Mouse (Mus musculus): ENCODE data around the gene Hoxa3.

DNA sequence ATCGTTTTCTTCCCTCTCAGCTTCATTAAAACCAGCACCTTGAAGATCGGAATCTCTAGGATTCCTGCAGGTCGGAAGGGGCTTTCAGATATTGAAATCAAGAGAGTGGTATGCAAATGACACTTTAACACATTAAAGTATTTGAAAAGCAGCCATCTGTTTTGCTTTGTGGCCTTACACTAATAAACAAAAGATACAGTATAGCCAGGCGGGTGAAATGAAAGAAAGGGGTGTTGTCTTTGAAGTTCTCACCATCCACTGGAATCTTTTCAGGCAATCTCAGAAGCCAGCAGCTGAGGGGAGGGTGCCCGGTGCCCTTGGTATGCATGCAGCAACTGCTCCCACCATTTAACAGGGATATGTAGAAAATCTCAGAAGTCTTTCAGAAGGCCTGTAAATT lies 59.1 kb downstream of the Hoxa3 start:
- TF ChIP-seq POLR2A (IDR thresholded peaks at IDR 0.05; ENCODE audit: borderline replicate concordance, extremely low read depth, low read depth, low read length) (no peak), CTCF (IDR thresholded peaks at IDR 0.05; ENCODE audit: insufficient read depth, low read length) (no peak)

All from lung, adult 2 months (tissue).